18 mouse cellular contexts compared by ENCODE assay signal in genomic region chr10:80238306-80238705, GRCm38 (mm10). TPM values are rescaled to one million over a fixed set of nuclear protein-coding genes. Genes with fewer than 3 reads are reported as not detected.
DNase-seq lines count a peak whose midpoint lies in the region; ATAC-seq and TF ChIP-seq lines count a peak whose summit lies in the region.
"Had no signal": no experiment of that assay in that cellular context is flagged by ENCODE, and none has a peak within 500 bp of the region (broad histone marks: within the 10 kb centered on the region; RNA-seq: fewer than 3 reads in every experiment).

No protein-coding gene starts in this region.

- peaks cover 92% of the 10 kb centered on the region for H3K36me3 ChIP-seq in kidney, embryonic 16.5 days (ENCODE audit: insufficient read depth, low read length)
- peaks cover 8% of the 10 kb centered on the region for H3K36me3 ChIP-seq in liver, adult 2 months (ENCODE audit: control insufficient read depth, insufficient read depth, low read length)
- H3K36me3 ChIP-seq in neural tube, embryonic 12.5 days, result peaks cover 96% of the 10 kb centered on the region

- H3K27ac ChIP-seq in kidney, embryonic 16.5 days (ENCODE audit: low read length), result no peak overlapping the region
- no peak overlapping the region for H3K27ac ChIP-seq in liver, adult 2 months (replicated peaks; ENCODE audit: insufficient read depth, low read depth, low read length)
- no peak overlapping the region for H3K27ac ChIP-seq in neural tube, embryonic 12.5 days
- H3K27ac ChIP-seq: embryonic facial prominence, embryonic 10.5 days; forebrain, embryonic 13.5 days; heart, embryonic 13.5 days; hindbrain, embryonic 12.5 days had no signal

- H3K4me2 ChIP-seq in kidney, embryonic 16.5 days (replicated peaks; ENCODE audit: low read depth, low read length), result no peak overlapping the region
- H3K4me2 ChIP-seq in neural tube, embryonic 12.5 days (replicated peaks), result no peak overlapping the region
- H3K4me2 ChIP-seq: forebrain, embryonic 13.5 days; heart, embryonic 13.5 days; hindbrain, embryonic 12.5 days had no signal

- TF ChIP-seq POLR2A in liver, adult 2 months (IDR thresholded peaks at IDR 0.05; ENCODE audit: extremely low read depth, insufficient read depth, low read length), result no peak

- no peak for TF ChIP-seq CTCF in liver, adult 2 months (IDR thresholded peaks at IDR 0.05; ENCODE audit: low read depth, low read length)

- no peaks in the 10 kb centered on the region for H3K79me2 ChIP-seq in liver, adult 2 months (ENCODE audit: control insufficient read depth, insufficient read depth, low read length)

- no peak overlapping the region for H3K4me3 ChIP-seq in kidney, embryonic 16.5 days (ENCODE audit: low read length)
- no peak overlapping the region for H3K4me3 ChIP-seq in liver, adult 2 months (ENCODE audit: insufficient read depth, low read depth, low read length)
- no peak overlapping the region for H3K4me3 ChIP-seq in neural tube, embryonic 12.5 days
- H3K4me3 ChIP-seq: embryonic facial prominence, embryonic 10.5 days; forebrain, embryonic 13.5 days; heart, embryonic 13.5 days; hindbrain, embryonic 12.5 days had no signal

- peaks cover 2% of the 10 kb centered on the region; the same call in 1 of the 2 replicates for H3K4me1 ChIP-seq in kidney, embryonic 16.5 days (ENCODE audit: insufficient read depth, low read length)
- H3K4me1 ChIP-seq in liver, adult 2 months (ENCODE audit: control insufficient read depth, insufficient read depth, low read length), result 0 out of 2 replicates have a peak, but pooled peaks cover 1% of the 10 kb centered on the region
- H3K4me1 ChIP-seq in neural tube, embryonic 12.5 days, result peaks cover 3% of the 10 kb centered on the region; the same call in 1 of the 2 replicates

- H3K9ac ChIP-seq in kidney, embryonic 16.5 days (replicated peaks; ENCODE audit: low read length), result no peak overlapping the region
- H3K9ac ChIP-seq in liver, adult 2 months (ENCODE audit: low read depth, low read length), result no peak overlapping the region
- 0 out of 2 replicates have a peak overlapping the region, but pooled peaks have one; percentile 13 for H3K9ac ChIP-seq in neural tube, embryonic 12.5 days
- H3K9ac ChIP-seq: forebrain, embryonic 13.5 days; forebrain, postnatal 0 days; heart, embryonic 13.5 days; hindbrain, embryonic 12.5 days had no signal

- 84% methylated on average over 3 of the region's 3 CpGs for WGBS in kidney, embryonic 16.5 days
- WGBS in liver, adult 2 months, result 69% methylated on average over 3 of the region's 3 CpGs
- 93% methylated on average over 3 of the region's 3 CpGs for WGBS in neural tube, embryonic 12.5 days

- no peak for ATAC-seq in kidney, embryonic 16.5 days (ENCODE audit: low FRiP score, low TSS enrichment)
- ATAC-seq in neural tube, embryonic 12.5 days (ENCODE audit: low FRiP score, low read depth), result no peak
- ATAC-seq: activated CD4-positive, CD25-positive, alpha-beta regulatory T cell, adult 4 months; forebrain, embryonic 13.5 days; forebrain, postnatal 0 days; Patski had no signal

- no peaks in the 10 kb centered on the region for H3K9me3 ChIP-seq in kidney, embryonic 16.5 days (ENCODE audit: low read length)
- H3K9me3 ChIP-seq in neural tube, embryonic 12.5 days, result no peaks in the 10 kb centered on the region
- H3K9me3 ChIP-seq: embryonic facial prominence, embryonic 10.5 days; forebrain, embryonic 13.5 days; heart, embryonic 13.5 days; hindbrain, embryonic 12.5 days had no signal

- DNase-seq in kidney, adult 11 months, result peak; percentile 54
- DNase-seq in liver, adult 2 months (ENCODE audit: extremely low read depth, low read depth, low spot score), result peak; percentile 77
- DNase-seq in liver, result no peak
- no peak for DNase-seq in neural tube, embryonic 10.5 days (ENCODE audit: extremely low spot score, low spot score)
- DNase-seq: adrenal gland, postnatal 14 days; cerebellum, adult 9-11 months; forebrain, postnatal 0 days; gastrocnemius, postnatal 14 days; heart, postnatal 36 days had no signal

- H3K27me3 ChIP-seq in kidney, embryonic 16.5 days (ENCODE audit: insufficient read depth, low read length), result no peaks in the 10 kb centered on the region
- no peaks in the 10 kb centered on the region for H3K27me3 ChIP-seq in liver, adult 2 months (ENCODE audit: control insufficient read depth, insufficient read depth, low read length)
- H3K27me3 ChIP-seq in neural tube, embryonic 12.5 days (replicated peaks), result no peaks in the 10 kb centered on the region
- H3K27me3 ChIP-seq: CH12.LX; forebrain, embryonic 13.5 days; heart, embryonic 13.5 days; hindbrain, embryonic 12.5 days; Patski had no signal

RNA-seq across cellular contexts. Expression of gene Ndufs7, which starts 10.6 kb away (rescaled TPM):
- 398 and 444 TPM in 2 replicates for polyA plus RNA-seq in kidney, embryonic 16.5 days (2015; fragmentation: Nextera tagmentation; extraction: Ambion mirVana)
- total RNA-seq in liver, adult 2 months (2014; rRNA removed), result 165 and 186 TPM in 2 replicates
- polyA plus RNA-seq in liver, adult 2 months (2012; rRNA removed), result 551 and 560 TPM in 2 replicates
- polyA plus RNA-seq in neural tube, embryonic 12.5 days (2016; fragmentation: Nextera tagmentation; extraction: Ambion mirVana), result 214 and 227 TPM in 2 replicates

RNA-seq across cellular contexts. Expression of gene Mum1, which starts 12.1 kb away (rescaled TPM):
- 72.2 and 74.6 TPM in 2 replicates for polyA plus RNA-seq in kidney, embryonic 16.5 days (2015; fragmentation: Nextera tagmentation; extraction: Ambion mirVana)
- 7.1 and 8.7 TPM in 2 replicates for total RNA-seq in liver, adult 2 months (2014; rRNA removed)
- 8.4 and 10.1 TPM in 2 replicates for polyA plus RNA-seq in liver, adult 2 months (2012; rRNA removed)
- polyA plus RNA-seq in neural tube, embryonic 12.5 days (2016; fragmentation: Nextera tagmentation; extraction: Ambion mirVana), result 52.1 and 54.6 TPM in 2 replicates

RNA-seq across cellular contexts. Expression of gene Gamt, which starts 22.5 kb away (rescaled TPM):
- polyA plus RNA-seq in kidney, embryonic 16.5 days (2015; fragmentation: Nextera tagmentation; extraction: Ambion mirVana), result 38.1 and 38.3 TPM in 2 replicates
- total RNA-seq in liver, adult 2 months (2014; rRNA removed), result 241 and 277 TPM in 2 replicates
- 670 and 715 TPM in 2 replicates for polyA plus RNA-seq in liver, adult 2 months (2012; rRNA removed)
- 37.9 and 38.6 TPM in 2 replicates for polyA plus RNA-seq in neural tube, embryonic 12.5 days (2016; fragmentation: Nextera tagmentation; extraction: Ambion mirVana)

RNA-seq across cellular contexts. Expression of gene Dazap1, which starts 23.0 kb away (rescaled TPM):
- 52.7 and 55.4 TPM in 2 replicates for polyA plus RNA-seq in kidney, embryonic 16.5 days (2015; fragmentation: Nextera tagmentation; extraction: Ambion mirVana)
- total RNA-seq in liver, adult 2 months (2014; rRNA removed), result 38.0 and 39.9 TPM in 2 replicates
- polyA plus RNA-seq in liver, adult 2 months (2012; rRNA removed), result 39.9 and 43.5 TPM in 2 replicates
- 66.6 TPM in 2 replicates for polyA plus RNA-seq in neural tube, embryonic 12.5 days (2016; fragmentation: Nextera tagmentation; extraction: Ambion mirVana)

RNA-seq across cellular contexts. Expression of gene Rps15, which starts 53.9 kb away (rescaled TPM):
- polyA plus RNA-seq in kidney, embryonic 16.5 days (2015; fragmentation: Nextera tagmentation; extraction: Ambion mirVana), result 899 and 901 TPM in 2 replicates
- 510 and 571 TPM in 2 replicates for total RNA-seq in liver, adult 2 months (2014; rRNA removed)
- polyA plus RNA-seq in liver, adult 2 months (2012; rRNA removed), result 686 and 1,012 TPM in 2 replicates
- 643 and 654 TPM in 2 replicates for polyA plus RNA-seq in neural tube, embryonic 12.5 days (2016; fragmentation: Nextera tagmentation; extraction: Ambion mirVana)

Comparison
In these comparisons a context has a peak if more than half of its experiments do, and no peak if none do; other contexts are left out.
1. DNase-seq: peak in kidney, adult 11 months (single experiment) and liver, adult 2 months (single experiment); none in liver (single experiment) and neural tube, embryonic 10.5 days (single experiment).
2. RNA of gene Gamt, which starts 22.5 kb away (polyA plus RNA-seq): 670 to 715 TPM in liver, adult 2 months; 38.1 to 38.3 TPM in kidney, embryonic 16.5 days and 37.9 to 38.6 TPM in neural tube, embryonic 12.5 days; every median in the first group is over 10 times any median in the second.